Mouse (Mus musculus) kidney, embryonic 16.5 days (tissue): ENCODE data around the gene Cfap58. TPM values are rescaled to one million over a fixed set of nuclear protein-coding genes. Genes with fewer than 3 reads are reported as not detected.

ENCODE experiments used
- microRNA-seq: library from miRNA; unstranded; fragments of <30 nt; microRNA quantifications from one replicate; pipeline ENCODE4, GENCODE M21; 2016
- polyA plus RNA-seq: library from polyadenylated mRNA; unstranded; fragments of >200 nt; fragmentation: Nextera tagmentation; extraction: Ambion mirVana; gene quantifications from 2 replicates; pipeline ENCODE4 v1.2.1, GENCODE M21; 2015

Cfap58 gene
- polyA plus RNA-seq, 1 experiment from 2014 or later: 0.06 TPM

Small RNAs within 50 kb of the gene (microRNA-seq; reads per million reads assigned to microRNA genes)
- gene Gm22240: 0.47 reads per million

Other genes with a start within 250 kb of the Cfap58 start
- 0.32 and 0.84 TPM in 2 replicates for gene Col17a1, start 245.6 kb upstream of the Cfap58 start, polyA plus RNA-seq
- 219 and 228 TPM in 2 replicates for gene Sfr1, start 206.0 kb upstream of the Cfap58 start, polyA plus RNA-seq
- 130 and 134 TPM in 2 replicates for gene Gsto1, start 82.7 kb upstream of the Cfap58 start, polyA plus RNA-seq
- gene Gsto2, start 72.1 kb upstream of the Cfap58 start, polyA plus RNA-seq: 1.1 and 1.4 TPM in 2 replicates
- 0.04 and 0.05 TPM in 2 replicates for gene Cfap43, start 18.4 kb upstream of the Cfap58 start, polyA plus RNA-seq
- gene Itprip, start 18.4 kb upstream of the Cfap58 start, polyA plus RNA-seq: 20.5 and 21.0 TPM in 2 replicates